Mouse (Mus musculus) E14TG2a.4 (cell line): ENCODE results near the gene Macrod2.

Experiments
- H3K27me3 ChIP-seq: 2 replicates; pipeline ENCODE4 v1.6.1; 2014; ENCODE audit warnings: low read length, control low read depth; ENCODE audit not compliant: insufficient read depth
- H3K36me3 ChIP-seq: 2 replicates; pipeline ENCODE4 v1.6.1; 2014; ENCODE audit warnings: low read length, control low read depth; ENCODE audit not compliant: insufficient read depth
- H3K4me1 ChIP-seq: replicated peaks from 2 replicates; pipeline ENCODE4 v1.6.1; 2014; ENCODE audit warnings: low read depth, low read length, control low read depth
- H3K4me3 ChIP-seq: replicated peaks from 2 replicates; pipeline ENCODE4 v1.5.1; 2014; ENCODE audit warnings: mild to moderate bottlenecking, low read length
- H3K9me3 ChIP-seq: 2 replicates; pipeline ENCODE4 v1.6.1; 2014; ENCODE audit warnings: low read length, control low read depth
- CTCF ChIP-seq: conservative IDR thresholded peaks from 2 replicates; pipeline ENCODE4 v1.5.1; 2014; ENCODE audit warnings: low read length
- NANOG ChIP-seq: IDR thresholded peaks from 2 replicates; pipeline ENCODE4 v1.6.1; 2014; ENCODE audit warnings: borderline replicate concordance, low read length, mixed read lengths
- POU5F1 ChIP-seq: IDR thresholded peaks from 2 replicates; pipeline ENCODE4 v1.6.1; 2014; ENCODE audit warnings: low read length, borderline replicate concordance

Macrod2 gene

GRCm38 (mm10) chr2:140395179-140395578 is at the start of gene Macrod2:
Macrod2 (plus strand) TSS chr2:140395309.
- Histone ChIP-seq H3K27me3 (peaks cover 12% of the 10 kb centered on the region), H3K9me3 (no peaks in the 10 kb centered on the region), H3K36me3 (no peaks in the 10 kb centered on the region), H3K4me3 (peak within 1 kb of the TSS; percentile 87), H3K4me1 (peaks cover 20% of the 10 kb centered on the region)
- TF ChIP-seq CTCF (no peak), NANOG (no peak), POU5F1 (no peak)

GRCm38 (mm10) chr2:140359905-140360304 is 35.2 kb upstream of the Macrod2 start:
- TF ChIP-seq CTCF (no peak), POU5F1 (no peak), NANOG (no peak)
- no peaks in the 10 kb centered on the region for H3K36me3 ChIP-seq
- no peaks in the 10 kb centered on the region for H3K27me3 ChIP-seq
- no peak overlapping the region for H3K4me3 ChIP-seq
- no peaks in the 10 kb centered on the region for H3K9me3 ChIP-seq
- H3K4me1 ChIP-seq = peaks cover 8% of the 10 kb centered on the region; the same call in 1 of the 2 replicates

- H3K27me3 ChIP-seq = no peaks in the 10 kb centered on the region
- TF ChIP-seq CTCF (no peak), POU5F1 (no peak), NANOG (no peak)
These were observed 30.3 kb upstream of the Macrod2 start for GRCm38 (mm10) chr2:140364804-140365203.

GRCm38 (mm10) chr2:140389525-140389924 is 5.6 kb upstream of the Macrod2 start, which contains the start of gene Sel1l2:
Sel1l2 (minus strand) TSS chr2:140389706.
- Histone ChIP-seq H3K36me3 (no peaks in the 10 kb centered on the region), H3K4me1 (peaks cover 5% of the 10 kb centered on the region), H3K4me3 (no peak within 1 kb of the TSS), H3K9me3 (no peaks in the 10 kb centered on the region), H3K27me3 (peaks cover 5% of the 10 kb centered on the region)
- no peak for TF ChIP-seq NANOG
- TF ChIP-seq POU5F1 = no peak
- TF ChIP-seq CTCF = no peak

More at GRCm38 (mm10) chr2:140364804-140365203, 30.3 kb upstream of the Macrod2 start:
- Histone ChIP-seq H3K9me3 (no peaks in the 10 kb centered on the region), H3K36me3 (no peaks in the 10 kb centered on the region), H3K4me1 (peaks cover 5% of the 10 kb centered on the region; the same call in 1 of the 2 replicates), H3K4me3 (no peak overlapping the region)

- peaks cover 18% of the 10 kb centered on the region for H3K4me1 ChIP-seq
- peak overlapping the region; percentile 87 for H3K4me3 ChIP-seq
- TF ChIP-seq NANOG (no peak), POU5F1 (no peak), CTCF (no peak)
- H3K9me3 ChIP-seq = no peaks in the 10 kb centered on the region
- H3K27me3 ChIP-seq = peaks cover 12% of the 10 kb centered on the region
- no peaks in the 10 kb centered on the region for H3K36me3 ChIP-seq
These were observed 679 bp downstream of the Macrod2 start for GRCm38 (mm10) chr2:140395744-140396231.

- TF ChIP-seq POU5F1 (no peak), NANOG (no peak), CTCF (no peak)
- Histone ChIP-seq H3K4me3 (no peak overlapping the region), H3K36me3 (no peaks in the 10 kb centered on the region), H3K27me3 (no peaks in the 10 kb centered on the region), H3K4me1 (no peaks in the 10 kb centered on the region), H3K9me3 (no peaks in the 10 kb centered on the region)
These were observed 30.7 kb downstream of the Macrod2 start for GRCm38 (mm10) chr2:140425844-140426243.

GRCm38 (mm10) chr2:140427283-140427682 is 32.2 kb downstream of the Macrod2 start:
- H3K4me1 ChIP-seq = no peaks in the 10 kb centered on the region
- no peaks in the 10 kb centered on the region for H3K27me3 ChIP-seq
- no peak overlapping the region for H3K4me3 ChIP-seq
- TF ChIP-seq POU5F1 (no peak), NANOG (no peak), CTCF (peak; percentile 44)
- H3K36me3 ChIP-seq = no peaks in the 10 kb centered on the region
- no peaks in the 10 kb centered on the region for H3K9me3 ChIP-seq

GRCm38 (mm10) chr2:140439081-140439480 is 44.0 kb downstream of the Macrod2 start:
- Histone ChIP-seq H3K27me3 (no peaks in the 10 kb centered on the region), H3K4me3 (no peak overlapping the region)

GRCm38 (mm10) chr2:140448636-140449035 is 53.5 kb downstream of the Macrod2 start:
- Histone ChIP-seq H3K9me3 (no peaks in the 10 kb centered on the region), H3K36me3 (no peaks in the 10 kb centered on the region), H3K4me1 (no peaks in the 10 kb centered on the region), H3K27me3 (no peaks in the 10 kb centered on the region), H3K4me3 (no peak overlapping the region)
- TF ChIP-seq CTCF (no peak), NANOG (no peak), POU5F1 (no peak)

More at GRCm38 (mm10) chr2:140439081-140439480, 44.0 kb downstream of the Macrod2 start:
- Histone ChIP-seq H3K4me1 (no peaks in the 10 kb centered on the region), H3K9me3 (no peaks in the 10 kb centered on the region), H3K36me3 (no peaks in the 10 kb centered on the region)
- no peak for TF ChIP-seq NANOG
- no peak for TF ChIP-seq POU5F1
- no peak for TF ChIP-seq CTCF
